Mouse (Mus musculus) lung, postnatal 25 days (tissue): Measurements from ENCODE around the gene Krtap4-2.
"Not testable (repeated sequence)": the region's sequence is repeated elsewhere in the genome, so short reads cannot be mapped to it uniquely, and the experiment has no call there.

Experiments
- DNase-seq: peaks from one replicate; pipeline ENCODE4 v3.0.0; 2022; ENCODE audit warnings: low spot score

Krtap4-2 gene

GRCm38 (mm10) chr11:99634653-99635134 lies at the start of gene Krtap4-2:
Gene Krtap4-2 (minus strand): TSS chr11:99635084.
- no peak for DNase-seq

- DNase-seq, result no peak
These were observed 48.6 kb upstream of the Krtap4-2 start for GRCm38 (mm10) chr11:99683481-99683880.

GRCm38 (mm10) chr11:99665860-99666259 lies 31.0 kb upstream of the Krtap4-2 start, which contains the start of gene Krtap4-6:
Gene Krtap4-6 (minus strand): TSS chr11:99665960.
- DNase-seq, result no peak

GRCm38 (mm10) chr11:99662802-99663201 lies 27.9 kb upstream of the Krtap4-2 start:
- DNase-seq, result no peak

- no peak for DNase-seq
These were observed 24.4 kb upstream of the Krtap4-2 start for GRCm38 (mm10) chr11:99659256-99659655.

- DNase-seq, result not testable (repeated sequence)
These were observed 23.7 kb upstream of the Krtap4-2 start, which contains the start of gene Gm11563 for GRCm38 (mm10) chr11:99658467-99659010. Gene Gm11563 (minus strand): TSS chr11:99658960.

- DNase-seq, result no peak
These were observed 22.2 kb upstream of the Krtap4-2 start for GRCm38 (mm10) chr11:99657051-99657450.

GRCm38 (mm10) chr11:99650136-99650535 lies 15.3 kb upstream of the Krtap4-2 start, which contains the start of gene Gm11555:
Gene Gm11555 (minus strand): TSS chr11:99650236.
- no peak for DNase-seq

- no peak for DNase-seq
These were observed 11.6 kb upstream of the Krtap4-2 start for GRCm38 (mm10) chr11:99646444-99646843.

- DNase-seq, result no peak
These were observed 9.5 kb upstream of the Krtap4-2 start for GRCm38 (mm10) chr11:99644351-99644750.

- not testable (repeated sequence) for DNase-seq
These were observed 8.8 kb upstream of the Krtap4-2 start, which contains the start of gene Krtap4-7 for GRCm38 (mm10) chr11:99643635-99644139. Gene Krtap4-7 (minus strand): TSS chr11:99644089.

GRCm38 (mm10) chr11:99640926-99641325 lies 6.0 kb upstream of the Krtap4-2 start:
- DNase-seq, result no peak

- DNase-seq, result no peak
These were observed 2.2 kb upstream of the Krtap4-2 start for GRCm38 (mm10) chr11:99637086-99637485.

GRCm38 (mm10) chr11:99633293-99633692 lies 1.6 kb downstream of the Krtap4-2 start:
- DNase-seq, result no peak

- DNase-seq, result no peak
These were observed 4.0 kb downstream of the Krtap4-2 start for GRCm38 (mm10) chr11:99630890-99631289.

GRCm38 (mm10) chr11:99628138-99628537 lies 6.7 kb downstream of the Krtap4-2 start, which contains the start of gene Krtap4-1:
Gene Krtap4-1 (minus strand): TSS chr11:99628238.
- DNase-seq, result no peak

- DNase-seq, result no peak
These were observed 14.5 kb downstream of the Krtap4-2 start, which contains the start of gene Gm11562 for GRCm38 (mm10) chr11:99620335-99620734. Gene Gm11562 (minus strand): TSS chr11:99620435.

GRCm38 (mm10) chr11:99614796-99615363 lies 20.0 kb downstream of the Krtap4-2 start, which contains the start of gene Krtap2-4:
Gene Krtap2-4 (minus strand): TSS chr11:99614846.
- no peak for DNase-seq

- DNase-seq, result not testable (repeated sequence)
These were observed 24.8 kb downstream of the Krtap4-2 start, which contains the start of gene Gm11937 for GRCm38 (mm10) chr11:99610089-99610488. Gene Gm11937 (minus strand): TSS chr11:99610189.

GRCm38 (mm10) chr11:99609126-99609525 lies 25.8 kb downstream of the Krtap4-2 start:
- DNase-seq, result no peak

- not testable (repeated sequence) for DNase-seq
These were observed 31.7 kb downstream of the Krtap4-2 start, which contains the start of gene Gm11938 for GRCm38 (mm10) chr11:99603208-99603607. Gene Gm11938 (minus strand): TSS chr11:99603308.

GRCm38 (mm10) chr11:99597742-99598141 lies 37.1 kb downstream of the Krtap4-2 start, which contains the start of gene Krtap9-3:
Gene Krtap9-3 (minus strand): TSS chr11:99598105.
- DNase-seq, result not testable (repeated sequence)

- no peak for DNase-seq
These were observed 43.9 kb downstream of the Krtap4-2 start, which contains the start of gene Krtap1-3 for GRCm38 (mm10) chr11:99590981-99591380. Gene Krtap1-3 (minus strand): TSS chr11:99591339.
